Mouse (Mus musculus): Measurements from ENCODE around the gene Tmem208. TPM values are rescaled to one million over a fixed set of nuclear protein-coding genes. Genes with fewer than 3 reads are reported as not detected.

Tmem208 gene
- polyA plus RNA-seq, 1 experiment from 2014 or later: 124 TPM

GRCm38 (mm10) chr8:105345061-105345975 lies 19.2 kb downstream of the Tmem208 start:
- Histone ChIP-seq H3K27ac (ENCODE audit: low read length) (peak overlapping the region; percentile 85), H3K9me3 (replicated peaks; ENCODE audit: control insufficient read depth, low read length) (no peaks in the 10 kb centered on the region), H3K27me3 (ENCODE audit: control insufficient read depth, insufficient read depth, low read length) (peaks cover 2% of the 10 kb centered on the region; the same call in 1 of the 2 replicates), H3K4me3 (replicated peaks; ENCODE audit: low read length) (no peak overlapping the region), H3K9ac (ENCODE audit: low read length) (peak overlapping the region; percentile 23; the same call in 1 of the 2 replicates), H3K4me2 (ENCODE audit: low read depth, low read length) (peak overlapping the region; percentile 95), H3K4me1 (ENCODE audit: control insufficient read depth, insufficient read depth, low read length) (peaks cover 57% of the 10 kb centered on the region), H3K36me3 (ENCODE audit: control insufficient read depth, insufficient read depth, low read length) (no peaks in the 10 kb centered on the region)
- 41% methylated on average over 7 of the region's 7 CpGs for WGBS
- ATAC-seq (ENCODE audit: insufficient read depth, low FRiP score): no peak

GRCm38 (mm10) chr8:105346611-105347427 lies 20.7 kb downstream of the Tmem208 start:
- Histone ChIP-seq H3K27ac (ENCODE audit: low read length) (peak overlapping the region; percentile 85), H3K27me3 (ENCODE audit: control insufficient read depth, insufficient read depth, low read length) (peaks cover 6% of the 10 kb centered on the region; the same call in 1 of the 2 replicates), H3K9me3 (replicated peaks; ENCODE audit: control insufficient read depth, low read length) (no peaks in the 10 kb centered on the region), H3K4me1 (ENCODE audit: control insufficient read depth, insufficient read depth, low read length) (peaks cover 44% of the 10 kb centered on the region), H3K36me3 (ENCODE audit: control insufficient read depth, insufficient read depth, low read length) (no peaks in the 10 kb centered on the region), H3K9ac (ENCODE audit: low read length) (peak overlapping the region; percentile 82), H3K4me2 (ENCODE audit: low read depth, low read length) (peak overlapping the region; percentile 95), H3K4me3 (replicated peaks; ENCODE audit: low read length) (peak overlapping the region; percentile 83)
- WGBS: 2% methylated on average over 34 of the region's 34 CpGs
- peak; percentile 26 for ATAC-seq (ENCODE audit: insufficient read depth, low FRiP score)

GRCm38 (mm10) chr8:105347428-105348221 lies 21.5 kb downstream of the Tmem208 start, which contains the start of gene Fhod1:
Gene Fhod1 (minus strand): TSS chr8:105347953.
- Histone ChIP-seq H3K36me3 (ENCODE audit: control insufficient read depth, insufficient read depth, low read length) (no peaks in the 10 kb centered on the region), H3K9me3 (replicated peaks; ENCODE audit: control insufficient read depth, low read length) (no peaks in the 10 kb centered on the region), H3K4me1 (ENCODE audit: control insufficient read depth, insufficient read depth, low read length) (peaks cover 40% of the 10 kb centered on the region), H3K27me3 (ENCODE audit: control insufficient read depth, insufficient read depth, low read length) (peaks cover 6% of the 10 kb centered on the region; the same call in 1 of the 2 replicates), H3K27ac (ENCODE audit: low read length) (peak within 1 kb of the TSS; percentile 85), H3K4me2 (ENCODE audit: low read depth, low read length) (peak within 1 kb of the TSS; percentile 95), H3K9ac (ENCODE audit: low read length) (peak within 1 kb of the TSS; percentile 82), H3K4me3 (replicated peaks; ENCODE audit: low read length) (peak within 1 kb of the TSS; percentile 83)
- WGBS: under 1% methylated on average over 53 of the region's 53 CpGs
- ATAC-seq (ENCODE audit: insufficient read depth, low FRiP score): peak; percentile 91

GRCm38 (mm10) chr8:105348450-105349095 lies 22.4 kb downstream of the Tmem208 start, which contains the start of gene Slc9a5:
Gene Slc9a5 (plus strand): TSS chr8:105348843.
- under 1% methylated on average over 34 of the region's 34 CpGs for whole genome bisulfite sequencing
- Histone ChIP-seq H3K4me2 (ENCODE audit: low read depth, low read length) (peak within 1 kb of the TSS; percentile 95), H3K4me3 (replicated peaks; ENCODE audit: low read length) (peak within 1 kb of the TSS; percentile 83), H3K9me3 (replicated peaks; ENCODE audit: control insufficient read depth, low read length) (no peaks in the 10 kb centered on the region), H3K4me1 (ENCODE audit: control insufficient read depth, insufficient read depth, low read length) (peaks cover 34% of the 10 kb centered on the region), H3K36me3 (ENCODE audit: control insufficient read depth, insufficient read depth, low read length) (no peaks in the 10 kb centered on the region), H3K9ac (ENCODE audit: low read length) (peak within 1 kb of the TSS; percentile 82), H3K27ac (ENCODE audit: low read length) (peak within 1 kb of the TSS; percentile 85), H3K27me3 (ENCODE audit: control insufficient read depth, insufficient read depth, low read length) (peaks cover 6% of the 10 kb centered on the region; the same call in 1 of the 2 replicates)
- no peak for ATAC-seq (ENCODE audit: insufficient read depth, low FRiP score)

GRCm38 (mm10) chr8:105349096-105349771 lies 23.1 kb downstream of the Tmem208 start:
- 1% methylated on average over 36 of the region's 48 CpGs for WGBS

GRCm38 (mm10) chr8:105350186-105350585 lies 24.0 kb downstream of the Tmem208 start:
- 42% methylated on average over 7 of the region's 7 CpGs for WGBS
- H3K36me3 ChIP-seq (ENCODE audit: control insufficient read depth, insufficient read depth, low read length): no peaks in the 10 kb centered on the region
- no peaks in the 10 kb centered on the region for H3K9me3 ChIP-seq (replicated peaks; ENCODE audit: control insufficient read depth, low read length)
- H3K27me3 ChIP-seq (ENCODE audit: control insufficient read depth, insufficient read depth, low read length): peaks cover 6% of the 10 kb centered on the region; the same call in 1 of the 2 replicates
- ATAC-seq (ENCODE audit: insufficient read depth, low FRiP score): no peak
- H3K9ac ChIP-seq (ENCODE audit: low read length): no peak overlapping the region
- peak overlapping the region; percentile 17; the same call in 1 of the 2 replicates for H3K4me2 ChIP-seq (ENCODE audit: low read depth, low read length)
- peaks cover 20% of the 10 kb centered on the region for H3K4me1 ChIP-seq (ENCODE audit: control insufficient read depth, insufficient read depth, low read length)
- H3K4me3 ChIP-seq (replicated peaks; ENCODE audit: low read length): peak overlapping the region; percentile 83; the same call in 1 of the 2 replicates
- H3K27ac ChIP-seq (ENCODE audit: low read length): no peak overlapping the region

More at GRCm38 (mm10) chr8:105349096-105349771, 23.1 kb downstream of the Tmem208 start:
- Histone ChIP-seq H3K9ac (ENCODE audit: low read length) (peak overlapping the region; percentile 74), H3K27ac (ENCODE audit: low read length) (no peak overlapping the region; the same call in 1 of the 2 replicates), H3K4me3 (replicated peaks; ENCODE audit: low read length) (peak overlapping the region; percentile 83), H3K4me2 (ENCODE audit: low read depth, low read length) (peak overlapping the region; percentile 95), H3K36me3 (ENCODE audit: control insufficient read depth, insufficient read depth, low read length) (no peaks in the 10 kb centered on the region), H3K9me3 (replicated peaks; ENCODE audit: control insufficient read depth, low read length) (no peaks in the 10 kb centered on the region), H3K27me3 (ENCODE audit: control insufficient read depth, insufficient read depth, low read length) (peaks cover 6% of the 10 kb centered on the region; the same call in 1 of the 2 replicates), H3K4me1 (ENCODE audit: control insufficient read depth, insufficient read depth, low read length) (peaks cover 30% of the 10 kb centered on the region)
- no peak for ATAC-seq (ENCODE audit: insufficient read depth, low FRiP score)

- H3K9ac ChIP-seq (ENCODE audit: low read length): no peak overlapping the region
- H3K4me3 ChIP-seq (replicated peaks; ENCODE audit: low read length): no peak overlapping the region
- WGBS: 80% methylated on average over 8 of the region's 8 CpGs
- H3K27me3 ChIP-seq (ENCODE audit: control insufficient read depth, insufficient read depth, low read length): peaks cover 6% of the 10 kb centered on the region; the same call in 1 of the 2 replicates
- no peaks in the 10 kb centered on the region for H3K36me3 ChIP-seq (ENCODE audit: control insufficient read depth, insufficient read depth, low read length)
- ATAC-seq (ENCODE audit: insufficient read depth, low FRiP score): no peak
- no peaks in the 10 kb centered on the region for H3K9me3 ChIP-seq (replicated peaks; ENCODE audit: control insufficient read depth, low read length)
- H3K4me1 ChIP-seq (ENCODE audit: control insufficient read depth, insufficient read depth, low read length): no peaks in the 10 kb centered on the region; the same call in 1 of the 2 replicates
- H3K4me2 ChIP-seq (ENCODE audit: low read depth, low read length): no peak overlapping the region
- no peak overlapping the region for H3K27ac ChIP-seq (ENCODE audit: low read length)
These were observed 27.5 kb downstream of the Tmem208 start for GRCm38 (mm10) chr8:105353583-105354135.

Data from stomach, embryonic 16.5 days (tissue).